Mouse (Mus musculus) cerebellum, adult 2 months (tissue): ENCODE data around the gene H2-M5.

ENCODE experiments used
- CTCF ChIP-seq: fragments of 200-500 bp; IDR thresholded peaks from 2 replicates; pipeline ENCODE4 v1.5.1; 2011; ENCODE audit warnings: low read depth, mild to moderate bottlenecking, control low read depth, low read length, moderate library complexity, borderline replicate concordance; ENCODE audit not compliant: insufficient read depth
- POLR2A ChIP-seq: fragments of 200-500 bp; IDR thresholded peaks from 2 replicates; pipeline ENCODE4 v1.6.1; 2011; ENCODE audit warnings: low read length, control low read depth, borderline replicate concordance; ENCODE audit not compliant: insufficient read depth

- TF ChIP-seq CTCF, result no peak
- no peak for TF ChIP-seq POLR2A
Measured at GRCm38 (mm10) chr17:37002364-37003330, 13.3 kb upstream of the H2-M5 start.
